Mouse (Mus musculus) MEL (cell line): ENCODE measurements at regions not wholly inside any gene's neighbourhood (a gene's known extent, or its start where the extent isn't known, plus 50 kb on each side); places are given as distances from the start of the nearest gene placed in this dataset.

ENCODE experiments used
- DNase-seq: peaks from one replicate; pipeline ENCODE4 v3.0.0; 2011; ENCODE audit warnings: low read depth, low spot score
- H3K27ac ChIP-seq: 2 replicates; pipeline ENCODE4 v1.5.1; 2012; ENCODE audit warnings: low read depth, mild to moderate bottlenecking, control low read depth, low read length, moderate library complexity; ENCODE audit not compliant: control insufficient read depth
- H3K27me3 ChIP-seq, 2 experiments: fragments of 150-350 bp in 1 of 2; sonication (generic) in 1 of 2; 2 replicates each; pipeline ENCODE4 v1.6.1; 2012; ENCODE audit warnings: low read length in 2 of 2, mild to moderate bottlenecking in 2 of 2, improper control_type of control experiment in 1 of 2, moderate library complexity in 1 of 2; ENCODE audit not compliant: insufficient read depth in 2 of 2, control insufficient read depth in 1 of 2
- H3K36me3 ChIP-seq, 2 experiments: 2 replicates each; pipeline ENCODE4 v1.6.1; 2012 to 2014; ENCODE audit warnings: low read length in 2 of 2, improper control_type of control experiment in 1 of 2, inconsistent platforms in 1 of 2, mild to moderate bottlenecking in 1 of 2; ENCODE audit not compliant: insufficient read depth in 2 of 2, control insufficient read depth in 1 of 2
- H3K4me1 ChIP-seq, 2 experiments: fragments of 150-350 bp in 1 of 2; sonication (generic) in 1 of 2; 2 replicates each; pipeline ENCODE4 v1.6.1; 2012; ENCODE audit warnings: low read length in 2 of 2, improper control_type of control experiment in 1 of 2, mild to moderate bottlenecking in 1 of 2; ENCODE audit not compliant: insufficient read depth in 2 of 2, control insufficient read depth in 1 of 2
- H3K4me3 ChIP-seq, 2 experiments: fragments of 150-350 bp in 1 of 2; sonication (generic) in 1 of 2; 2 replicates each; pipeline ENCODE4 v1.5.1; 2012; ENCODE audit warnings: low read depth in 2 of 2, low read length in 2 of 2, mild to moderate bottlenecking in 2 of 2, moderate library complexity in 2 of 2, control low read depth in 1 of 2, improper control_type of control experiment in 1 of 2; ENCODE audit not compliant: control insufficient read depth in 1 of 2, insufficient read depth in 1 of 2
- H3K79me2 ChIP-seq: 2 replicates; pipeline ENCODE4 v1.6.1; 2012; ENCODE audit warnings: mild to moderate bottlenecking, low read length, moderate library complexity; ENCODE audit not compliant: control insufficient read depth, poor library complexity, insufficient read depth
- H3K9ac ChIP-seq: 2 replicates; pipeline ENCODE4 v1.6.1; 2012; ENCODE audit warnings: low read depth, mild to moderate bottlenecking, control low read depth, low read length, moderate library complexity; ENCODE audit not compliant: control insufficient read depth, poor library complexity, severe bottlenecking
- H3K9me3 ChIP-seq: fragments of 150-350 bp; sonication (generic); replicated peaks from 2 replicates; pipeline ENCODE4 v1.6.1; 2012; ENCODE audit warnings: mild to moderate bottlenecking, low read length, improper control_type of control experiment, moderate library complexity; ENCODE audit not compliant: insufficient read depth
- CHD1 ChIP-seq: IDR thresholded peaks from 2 replicates; pipeline ENCODE4 v1.6.1; 2012; ENCODE audit warnings: low read depth, mild to moderate bottlenecking, inconsistent platforms, low read length, improper control_type of control experiment
- EP300 ChIP-seq, 2 experiments: IDR thresholded peaks; 2 replicates each; pipeline ENCODE4 v1.6.1; 2011; ENCODE audit warnings: improper control_type of control experiment in 2 of 2, low read length in 2 of 2, low read depth in 1 of 2, mild to moderate bottlenecking in 1 of 2
- ETS1 ChIP-seq: IDR thresholded peaks from 2 replicates; pipeline ENCODE4 v1.6.1; 2012; ENCODE audit warnings: low read depth, mild to moderate bottlenecking, inconsistent platforms, low read length, improper control_type of control experiment, moderate library complexity
- GATA1 ChIP-seq: IDR thresholded peaks from 2 replicates; pipeline ENCODE4 v1.6.1; 2011; ENCODE audit warnings: low read depth, low read length, improper control_type of control experiment
- HCFC1 ChIP-seq: IDR thresholded peaks from 2 replicates; pipeline ENCODE4 v1.6.1; 2012; ENCODE audit warnings: low read depth, mild to moderate bottlenecking, inconsistent platforms, low read length, improper control_type of control experiment, moderate library complexity
- KAT2A ChIP-seq: conservative IDR thresholded peaks from 2 replicates; pipeline ENCODE4 v1.6.1; 2012; ENCODE audit warnings: low read depth, low read length, improper control_type of control experiment, inconsistent platforms
- MAFK ChIP-seq: IDR thresholded peaks from 2 replicates; pipeline ENCODE4 v1.6.1; 2011; ENCODE audit warnings: low read depth, mild to moderate bottlenecking, low read length, improper control_type of control experiment, borderline replicate concordance
- MAZ ChIP-seq: IDR thresholded peaks from 2 replicates; pipeline ENCODE4 v1.6.1; 2012; ENCODE audit warnings: low read depth, mild to moderate bottlenecking, inconsistent platforms, low read length, improper control_type of control experiment
- MXI1 ChIP-seq: IDR thresholded peaks from 2 replicates; pipeline ENCODE4 v1.6.1; 2011; ENCODE audit warnings: mild to moderate bottlenecking, low read depth, low read length, improper control_type of control experiment
- MYC ChIP-seq: IDR thresholded peaks from 2 replicates; pipeline ENCODE4 v1.6.1; 2011; ENCODE audit warnings: low read depth, mild to moderate bottlenecking, low read length, improper control_type of control experiment, moderate library complexity
- RCOR1 ChIP-seq: IDR thresholded peaks from 2 replicates; pipeline ENCODE4 v1.6.1; 2012; ENCODE audit warnings: low read depth, mild to moderate bottlenecking, inconsistent platforms, low read length, improper control_type of control experiment
- TAL1 ChIP-seq: IDR thresholded peaks from 2 replicates; pipeline ENCODE4 v1.6.1; 2012; ENCODE audit warnings: mild to moderate bottlenecking, inconsistent platforms, low read length, moderate library complexity, mixed read lengths
- TCF12 ChIP-seq: IDR thresholded peaks from 2 replicates; pipeline ENCODE4 v1.6.1; 2014; ENCODE audit warnings: low read depth, mild to moderate bottlenecking, inconsistent platforms, low read length, improper control_type of control experiment, moderate library complexity
- ZMIZ1 ChIP-seq: IDR thresholded peaks from 2 replicates; pipeline ENCODE4 v1.6.1; 2012; ENCODE audit warnings: low read depth, mild to moderate bottlenecking, inconsistent platforms, low read length, improper control_type of control experiment, moderate library complexity

DNA sequence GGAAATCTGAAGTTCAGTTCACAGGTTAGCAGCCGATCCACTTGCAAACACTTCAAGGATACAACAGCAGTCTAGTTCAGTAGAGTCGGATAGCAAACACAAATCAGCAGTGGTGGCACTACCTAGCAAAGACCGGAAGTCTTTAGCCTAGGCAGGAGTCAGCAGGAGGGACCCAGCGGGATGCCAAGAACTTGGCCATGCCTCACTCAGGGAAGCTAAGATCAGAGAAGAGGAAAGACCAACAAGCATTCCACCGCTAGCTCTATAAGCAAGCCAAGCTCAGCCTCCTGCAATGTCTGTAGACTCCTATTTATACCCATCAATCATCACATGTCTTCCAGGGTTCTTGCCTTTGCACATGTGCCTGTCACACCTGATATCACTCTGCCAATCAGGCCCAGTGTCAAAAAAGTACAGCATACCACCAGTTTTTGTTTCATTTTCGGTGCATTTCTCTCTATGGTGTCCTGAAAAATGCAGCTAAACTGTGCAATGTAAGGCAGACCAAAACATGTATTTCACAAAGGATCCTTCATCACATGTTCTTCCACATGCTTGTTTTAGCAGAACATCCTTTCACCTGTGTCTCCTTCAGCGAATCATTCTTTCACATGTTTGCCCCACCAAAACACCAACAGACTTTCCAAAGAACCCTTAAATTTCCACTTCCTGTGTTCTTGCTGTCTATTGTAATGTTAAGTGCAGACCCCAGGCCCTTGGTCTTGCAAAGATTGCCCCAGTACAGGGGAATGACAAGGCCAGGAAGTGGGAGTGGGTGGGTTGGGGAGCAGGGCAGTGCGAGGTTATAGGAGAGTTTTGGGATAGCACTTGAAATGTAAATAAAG is 86.9 kb upstream of the St8sia4 start:
- no peak overlapping the region for H3K4me3 ChIP-seq
- H3K9ac ChIP-seq = no peak overlapping the region
- peaks cover 0 to 17% of the 10 kb centered on the region in 2 experiments; a peak in 2 of 4 replicates for H3K36me3 ChIP-seq
- H3K4me1 ChIP-seq = peaks cover 3 to 15% of the 10 kb centered on the region in 2 experiments
- no peaks in the 10 kb centered on the region for H3K79me2 ChIP-seq
- TF ChIP-seq KAT2A (no peak), ZMIZ1 (no peak), GATA1 (no peak), MXI1 (no peak), HCFC1 (no peak)
- no peaks in the 10 kb centered on the region for H3K9me3 ChIP-seq
- no peak overlapping the region for H3K27ac ChIP-seq
- DNase-seq = peak; percentile 12
- H3K27me3 ChIP-seq = no peaks in the 10 kb centered on the region

DNA sequence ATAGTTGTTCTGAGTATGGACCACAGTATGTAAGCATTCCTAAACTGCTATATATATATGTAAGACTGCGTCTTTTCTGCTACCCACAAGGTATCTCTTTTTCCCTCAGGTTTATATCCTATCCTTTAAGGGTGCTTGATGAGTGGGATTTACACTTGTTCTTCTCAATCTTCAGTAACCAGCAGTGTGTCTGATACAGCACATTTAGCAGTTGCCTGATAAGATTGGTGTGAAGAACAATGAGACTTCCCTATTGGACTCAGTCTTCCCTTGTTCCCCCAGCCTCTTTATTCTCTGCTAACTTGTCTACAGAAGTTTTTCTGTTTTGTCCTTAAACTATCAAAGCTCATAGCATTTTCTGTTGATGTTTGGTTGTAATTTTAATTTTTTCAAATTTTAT is 86.1 kb upstream of the St8sia4 start:
- no peak overlapping the region for H3K27ac ChIP-seq
- peak; percentile 90 for TF ChIP-seq GATA1
- peak; percentile 76 for TF ChIP-seq RCOR1
- peak; percentile 88 to 90 for TF ChIP-seq EP300 (IDR thresholded peaks at IDR 0.05; ENCODE audit: low read depth in 1 of 2, low read length in 2 of 2)
- peak; percentile 56 for TF ChIP-seq TAL1
- peak; percentile 16; the same call in 1 of the 2 replicates for TF ChIP-seq ETS1
- no peak for TF ChIP-seq MAZ
- TF ChIP-seq MAFK = 0 out of 2 replicates have a peak, but pooled peaks have one; percentile 37
- TF ChIP-seq TCF12 = peak; percentile 84
- TF ChIP-seq CHD1 = no peak
- TF ChIP-seq MYC = 0 out of 2 replicates have a peak, but pooled peaks have one; percentile 27
- DNase-seq = peak; percentile 60
- no peak overlapping the region for H3K9ac ChIP-seq
- no peak overlapping the region for H3K4me3 ChIP-seq
- peaks cover 0 to 24% of the 10 kb centered on the region in 2 experiments; a peak in 2 of 4 replicates for H3K36me3 ChIP-seq
- no peaks in the 10 kb centered on the region for H3K9me3 ChIP-seq
- no peaks in the 10 kb centered on the region for H3K27me3 ChIP-seq
- H3K4me1 ChIP-seq = peaks cover 9 to 20% of the 10 kb centered on the region in 2 experiments
- H3K79me2 ChIP-seq = no peaks in the 10 kb centered on the region
